Comparison of ENCODE assay signal across 8 mouse cellular contexts in the genomic region with DNA sequence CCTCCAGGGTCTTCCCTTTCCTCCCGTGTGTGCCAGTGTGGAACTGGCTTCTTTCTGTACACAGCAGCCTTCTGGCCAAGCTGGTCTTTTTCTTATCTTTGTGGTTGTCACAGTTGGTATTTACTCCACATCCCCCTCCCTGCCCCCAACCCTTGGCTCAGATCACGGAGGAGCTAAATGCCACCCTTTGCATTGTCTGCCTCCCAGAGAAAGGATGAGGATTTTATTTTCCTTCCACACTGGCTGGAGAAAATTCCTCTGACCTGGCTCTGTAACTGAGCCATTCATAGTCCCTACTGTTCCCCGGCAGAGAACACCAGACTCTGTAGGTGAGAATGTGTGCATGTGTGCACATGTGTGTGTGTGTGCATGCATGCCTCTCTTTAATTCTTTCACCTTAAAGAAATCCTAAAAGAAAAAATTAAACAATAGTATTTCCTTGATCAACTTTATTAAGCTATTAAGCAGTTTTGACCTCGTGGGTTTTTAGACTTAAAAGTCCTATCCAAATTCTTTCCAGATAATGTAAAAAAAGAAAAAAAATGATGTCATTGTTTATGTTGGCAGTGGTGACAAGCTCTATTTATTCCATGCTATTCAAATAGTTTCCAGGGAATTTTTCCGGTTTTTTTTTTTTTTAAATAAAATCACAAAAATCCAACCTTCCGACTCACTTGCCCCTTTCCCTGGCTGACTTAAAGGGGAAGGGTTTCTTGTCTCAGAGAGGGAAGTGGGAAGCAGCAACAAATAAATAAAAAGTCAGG.
A peak's percentile ranks its signal among the peaks of the same experiment; 100 is the strongest.
DNase-seq lines count a peak whose midpoint lies in the region; ATAC-seq and TF ChIP-seq lines count a peak whose summit lies in the region.

No protein-coding gene starts in this region.

- H3K36me3 ChIP-seq in heart, embryonic 13.5 days, result no peaks in the 10 kb centered on the region
- no peaks in the 10 kb centered on the region for H3K36me3 ChIP-seq in limb, embryonic 15.5 days

- no peak for ATAC-seq in heart, embryonic 13.5 days (ENCODE audit: extremely low read depth, insufficient number of reproducible peaks, low FRiP score, low TSS enrichment)
- no peak for ATAC-seq in limb, embryonic 15.5 days (ENCODE audit: insufficient number of reproducible peaks, low FRiP score, low TSS enrichment, low read depth)
- no peak for ATAC-seq in frontal cortex, adult (ENCODE audit: low TSS enrichment)

- TF ChIP-seq POLR2A in brain, embryonic 14.5 days (IDR thresholded peaks at IDR 0.05; ENCODE audit: borderline replicate concordance, extremely low read depth, insufficient read depth, insufficient read length, poor library complexity, severe bottlenecking), result no peak

- peak; percentile 17 for DNase-seq in embryo, embryonic 10 days (ENCODE audit: low spot score)
- no peak for DNase-seq in embryo, embryonic 9.5 days (ENCODE audit: extremely low spot score)
- peak; percentile 65 for DNase-seq in brain, embryonic 14.5 days (ENCODE audit: low read depth)
- no peak for DNase-seq in spleen, postnatal 4 days (ENCODE audit: low spot score in 2 of 2)
- DNase-seq in thymus, postnatal 4 days, result no peak

- no peaks in the 10 kb centered on the region for H3K9me3 ChIP-seq in heart, embryonic 13.5 days
- H3K9me3 ChIP-seq in limb, embryonic 15.5 days, result no peaks in the 10 kb centered on the region

- peaks cover 23% of the 10 kb centered on the region for H3K4me1 ChIP-seq in heart, embryonic 13.5 days
- peaks cover 15% of the 10 kb centered on the region for H3K4me1 ChIP-seq in limb, embryonic 15.5 days

- H3K4me3 ChIP-seq in heart, embryonic 13.5 days, result no peak overlapping the region
- H3K4me3 ChIP-seq in limb, embryonic 15.5 days, result no peak overlapping the region

- H3K9ac ChIP-seq in heart, embryonic 13.5 days, result peak overlapping the region; percentile 59; the same call in 1 of the 2 replicates
- no peak overlapping the region for H3K9ac ChIP-seq in limb, embryonic 15.5 days

- H3K4me2 ChIP-seq in heart, embryonic 13.5 days, result peak overlapping the region; percentile 53
- no peak overlapping the region for H3K4me2 ChIP-seq in limb, embryonic 15.5 days

- WGBS in heart, embryonic 13.5 days, result 26% methylated on average over 6 of the region's 6 CpGs
- 25% methylated on average over 6 of the region's 6 CpGs for WGBS in limb, embryonic 15.5 days

- H3K27me3 ChIP-seq in heart, embryonic 13.5 days (replicated peaks), result no peaks in the 10 kb centered on the region
- no peaks in the 10 kb centered on the region for H3K27me3 ChIP-seq in limb, embryonic 15.5 days

- peak overlapping the region; percentile 82 for H3K27ac ChIP-seq in heart, embryonic 13.5 days (replicated peaks)
- H3K27ac ChIP-seq in limb, embryonic 15.5 days, result peak overlapping the region; percentile 27; the same call in 1 of the 2 replicates

- no peak for TF ChIP-seq CTCF in brain, embryonic 14.5 days (IDR thresholded peaks at IDR 0.05; ENCODE audit: borderline replicate concordance, extremely low read depth, insufficient read depth, insufficient read length)

Comparison
In these comparisons a context has a peak if more than half of its experiments do, and no peak if none do; other contexts are left out.
1. DNase-seq: peak in embryo, embryonic 10 days (single experiment) and brain, embryonic 14.5 days (single experiment); none in embryo, embryonic 9.5 days (single experiment), spleen, postnatal 4 days (0 of 2) and thymus, postnatal 4 days (single experiment).